Mouse (Mus musculus): ENCODE measurements around the gene Vmn1r64.
"Not testable (repeated sequence)": the region's sequence is repeated elsewhere in the genome, so short reads cannot be mapped to it uniquely, and the experiment has no call there.

Vmn1r64 gene

DNA sequence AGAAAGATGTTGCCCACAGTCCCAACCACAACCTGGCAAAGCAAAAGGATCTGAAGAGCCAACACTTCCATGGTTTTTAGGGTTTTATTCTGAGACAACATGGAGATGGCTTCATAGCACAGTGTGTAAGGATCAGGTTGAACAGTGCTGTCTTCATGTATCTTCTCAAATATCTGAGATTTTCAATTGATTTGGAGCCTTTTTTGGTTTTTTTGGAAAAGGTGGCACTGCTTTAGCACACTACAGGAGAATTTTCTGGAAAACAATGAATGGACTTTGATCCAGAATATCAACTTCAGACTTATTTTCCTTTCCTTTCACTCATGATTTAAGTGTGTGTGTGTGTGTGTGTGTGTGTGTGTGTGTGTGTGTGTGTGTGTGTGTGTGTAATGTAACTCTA, at the start of gene Vmn1r64:
Gene Vmn1r64, minus strand, starts transcription at position 101 of the 400 bp plus-strand sequence.
- DNase-seq (ENCODE audit: low read depth, low spot score), result no peak

DNA sequence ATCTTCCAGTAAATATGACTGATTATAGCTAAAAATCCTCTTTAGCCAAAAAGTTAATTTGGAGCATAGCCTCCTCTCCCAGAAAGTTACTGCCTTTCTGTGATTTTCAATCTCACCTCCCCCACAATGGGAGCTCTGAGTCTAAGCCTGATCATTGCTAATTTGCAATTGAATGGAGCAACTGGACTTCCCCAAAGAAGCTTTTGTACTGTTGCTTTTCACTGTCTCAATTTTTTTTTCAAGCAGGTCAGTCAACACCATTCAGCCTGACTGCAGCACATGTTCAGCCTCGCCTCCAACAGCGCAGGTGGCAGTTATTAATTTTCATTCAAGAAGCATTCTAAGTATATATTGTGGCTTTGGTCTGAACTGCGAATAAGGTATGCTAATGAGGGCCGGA, 14.9 kb upstream of the Vmn1r64 start:
- DNase-seq (ENCODE audit: low read depth, low spot score), result no peak

GRCm38 (mm10) chr7:5897245-5897644, 12.9 kb upstream of the Vmn1r64 start:
- not testable (repeated sequence) for DNase-seq (ENCODE audit: low read depth, low spot score)

Data from c-Kit-negative CD71-positive TER-119-positive erythroid progenitor cells, embryonic 14.5 days (primary cell).